Mouse (Mus musculus) lung, embryonic 15.5 days (tissue): ENCODE results near the gene Dusp5. TPM values are rescaled to one million over a fixed set of nuclear protein-coding genes. Genes with fewer than 3 reads are reported as not detected.
A peak's percentile ranks its signal among the peaks of the same experiment; 100 is the strongest.

Experiments
- ATAC-seq: fragments of 200-750 bp; cut with Nextera tagmentation; 2 replicates; pipeline ENCODE4 v1.8.0; 2017; ENCODE audit warnings: moderate number of reproducible peaks, borderline replicate concordance; ENCODE audit not compliant: low FRiP score, low TSS enrichment; ENCODE audit errors: extremely low read depth
- H3K27ac ChIP-seq: fragments of 300-500 bp; sonication (generic); 2 replicates; pipeline ENCODE4 v1.5.1; 2015; ENCODE audit warnings: moderate library complexity, mild to moderate bottlenecking, inconsistent platforms
- H3K27me3 ChIP-seq: fragments of 300-500 bp; sonication (generic); 2 replicates; pipeline ENCODE4 v1.6.1; 2015; ENCODE audit warnings: inconsistent platforms
- H3K36me3 ChIP-seq: fragments of 300-500 bp; sonication (generic); 2 replicates; pipeline ENCODE4 v1.6.1; 2015; ENCODE audit warnings: inconsistent platforms
- H3K4me1 ChIP-seq: fragments of 300-500 bp; sonication (generic); 2 replicates; pipeline ENCODE4 v1.6.1; 2015; ENCODE audit warnings: inconsistent platforms
- H3K4me2 ChIP-seq: fragments of 300-500 bp; sonication (generic); 2 replicates; pipeline ENCODE4 v1.6.1; 2015; ENCODE audit warnings: inconsistent platforms, mild to moderate bottlenecking, moderate library complexity
- H3K4me3 ChIP-seq: fragments of 300-500 bp; sonication (generic); 2 replicates; pipeline ENCODE4 v1.5.1; 2015; ENCODE audit warnings: mild to moderate bottlenecking, inconsistent platforms
- H3K9ac ChIP-seq: fragments of 300-500 bp; sonication (generic); 2 replicates; pipeline ENCODE4 v1.6.1; 2015; ENCODE audit warnings: inconsistent platforms
- H3K9me3 ChIP-seq: fragments of 300-500 bp; sonication (generic); 2 replicates; pipeline ENCODE4 v1.6.1; 2016; ENCODE audit warnings: inconsistent platforms
- WGBS: fragments of 180-500 bp; shearing (Covaris S2); methylation state at CpG from one replicate; pipeline ENCODE4 v1.1.7; 2015; 5-methylcytosine and 5-hydroxymethylcytosine counted together
- polyA plus RNA-seq: library from polyadenylated mRNA; unstranded; fragments of >200 nt; fragmentation: Nextera tagmentation; extraction: Ambion mirVana; gene quantifications from 2 replicates; pipeline ENCODE4 v1.2.1, GENCODE M21; 2015

Gene Dusp5
- polyA plus RNA-seq, 1 experiment from 2014 or later, result 7.8 TPM

DNA sequence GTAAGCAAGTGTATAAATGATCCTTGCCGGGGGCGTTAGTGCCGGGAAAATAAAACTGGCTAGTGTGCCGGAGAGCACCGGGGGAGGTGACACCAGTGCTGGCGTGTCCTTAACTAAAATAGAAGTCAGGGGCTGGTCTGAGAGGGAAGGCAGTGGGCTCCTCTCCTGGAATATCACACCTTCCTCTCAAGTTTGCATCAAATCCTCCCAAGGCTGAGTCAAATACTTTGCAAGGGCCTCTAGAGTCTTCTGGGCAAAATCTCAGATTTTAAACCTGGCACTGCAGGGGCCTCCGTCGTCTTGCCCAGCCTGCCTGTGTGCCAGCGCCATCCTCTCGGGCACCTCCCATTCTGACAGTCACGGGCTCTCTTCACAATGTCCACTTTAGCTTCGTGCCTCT, 22.1 kb downstream of the Dusp5 start:
- no peaks in the 10 kb centered on the region for H3K36me3 ChIP-seq

DNA sequence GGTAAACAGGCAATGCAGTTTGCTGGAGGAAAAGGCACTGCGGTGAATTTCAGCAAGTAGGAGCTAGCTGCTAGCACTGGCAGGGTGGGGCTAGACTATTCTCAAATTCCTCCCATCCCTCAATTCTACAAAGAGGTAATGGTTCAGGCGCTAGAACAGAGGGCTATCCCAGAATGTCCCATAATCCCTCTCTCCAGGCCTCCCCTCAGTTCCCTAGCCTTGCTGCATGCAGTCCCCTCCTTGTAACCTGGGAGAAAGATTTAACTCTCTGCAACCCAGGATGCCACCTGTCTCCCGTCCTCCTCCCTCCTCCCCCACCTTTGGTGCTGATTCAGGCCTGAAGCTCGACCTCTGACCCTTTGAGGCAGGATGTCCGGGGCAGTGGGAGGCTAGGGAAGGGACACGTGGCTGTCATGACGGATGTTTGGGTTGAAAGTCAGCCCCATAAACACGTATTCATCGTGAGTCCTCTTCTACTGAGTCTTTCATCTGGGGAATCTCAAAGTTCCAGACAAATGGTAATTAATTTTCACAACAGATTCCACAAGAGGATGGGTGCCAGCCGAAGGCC, 23.4 kb downstream of the Dusp5 start:
- Histone ChIP-seq H3K4me1 (peaks cover 12% of the 10 kb centered on the region), H3K9ac (no peak overlapping the region), H3K36me3 (no peaks in the 10 kb centered on the region), H3K27ac (no peak overlapping the region), H3K27me3 (no peaks in the 10 kb centered on the region), H3K9me3 (no peaks in the 10 kb centered on the region), H3K4me3 (no peak overlapping the region), H3K4me2 (no peak overlapping the region)
- no peak for ATAC-seq
- 30% methylated on average over 10 of the region's 10 CpGs for WGBS

More for the DNA sequence above, 22.1 kb downstream of the Dusp5 start:
- WGBS, result 55% methylated on average over 12 of the region's 12 CpGs
- H3K9me3 ChIP-seq, result no peaks in the 10 kb centered on the region
- H3K27ac ChIP-seq, result no peak overlapping the region
- H3K4me2 ChIP-seq, result no peak overlapping the region
- no peak overlapping the region for H3K9ac ChIP-seq
- no peaks in the 10 kb centered on the region for H3K27me3 ChIP-seq
- no peak overlapping the region for H3K4me3 ChIP-seq
- peaks cover 9% of the 10 kb centered on the region; the same call in 1 of the 2 replicates for H3K4me1 ChIP-seq
- ATAC-seq, result no peak

DNA sequence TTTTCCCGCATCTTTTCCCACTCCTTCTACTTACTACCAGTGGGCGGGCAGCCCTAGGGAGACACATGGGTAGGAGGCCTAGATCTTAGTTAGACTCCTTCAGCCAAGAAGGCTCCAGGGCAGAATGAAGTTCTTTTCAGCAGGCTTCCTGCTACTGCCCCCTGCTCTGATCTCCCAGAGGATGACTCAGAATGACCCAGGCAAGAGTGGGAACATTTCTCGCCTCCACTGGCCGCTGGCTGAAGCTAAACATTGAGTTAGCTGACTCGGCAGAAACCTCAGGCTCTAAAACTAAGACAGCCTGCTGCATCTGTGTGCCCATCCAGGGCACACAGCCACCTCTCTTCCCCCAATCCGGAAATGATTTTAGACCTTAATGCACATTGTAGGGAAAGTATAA, 23.9 kb downstream of the Dusp5 start:
- Histone ChIP-seq H3K4me2 (no peak overlapping the region), H3K9me3 (no peaks in the 10 kb centered on the region), H3K9ac (no peak overlapping the region), H3K27me3 (no peaks in the 10 kb centered on the region), H3K27ac (no peak overlapping the region), H3K4me1 (peaks cover 15% of the 10 kb centered on the region), H3K36me3 (no peaks in the 10 kb centered on the region), H3K4me3 (no peak overlapping the region)
- 35% methylated on average over 6 of the region's 6 CpGs for WGBS
- no peak for ATAC-seq

DNA sequence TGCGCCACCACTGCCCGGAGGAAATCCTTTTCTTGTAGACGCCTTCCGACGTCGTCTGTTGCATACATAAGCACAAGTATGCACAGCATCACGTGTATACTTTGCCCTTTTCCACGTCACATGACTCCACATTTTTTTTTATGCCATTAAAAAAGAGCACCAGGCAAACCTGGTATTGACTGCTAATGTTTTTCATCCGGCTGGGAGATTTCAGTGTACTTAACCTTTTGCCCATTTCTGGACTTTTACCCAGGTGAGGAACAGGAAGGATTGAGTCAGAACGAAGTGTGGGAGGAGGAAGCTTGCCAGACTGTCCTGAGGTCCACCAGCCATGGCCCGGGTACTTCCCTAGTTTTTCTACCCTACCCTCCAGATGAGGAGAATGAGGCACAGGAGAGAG, 25.5 kb downstream of the Dusp5 start:
- Histone ChIP-seq H3K9me3 (no peaks in the 10 kb centered on the region), H3K4me2 (no peak overlapping the region), H3K4me3 (no peak overlapping the region), H3K36me3 (no peaks in the 10 kb centered on the region), H3K9ac (no peak overlapping the region), H3K27me3 (no peaks in the 10 kb centered on the region), H3K4me1 (peaks cover 15% of the 10 kb centered on the region), H3K27ac (no peak overlapping the region)
- 80% methylated on average over 11 of the region's 11 CpGs for WGBS
- ATAC-seq, result no peak

DNA sequence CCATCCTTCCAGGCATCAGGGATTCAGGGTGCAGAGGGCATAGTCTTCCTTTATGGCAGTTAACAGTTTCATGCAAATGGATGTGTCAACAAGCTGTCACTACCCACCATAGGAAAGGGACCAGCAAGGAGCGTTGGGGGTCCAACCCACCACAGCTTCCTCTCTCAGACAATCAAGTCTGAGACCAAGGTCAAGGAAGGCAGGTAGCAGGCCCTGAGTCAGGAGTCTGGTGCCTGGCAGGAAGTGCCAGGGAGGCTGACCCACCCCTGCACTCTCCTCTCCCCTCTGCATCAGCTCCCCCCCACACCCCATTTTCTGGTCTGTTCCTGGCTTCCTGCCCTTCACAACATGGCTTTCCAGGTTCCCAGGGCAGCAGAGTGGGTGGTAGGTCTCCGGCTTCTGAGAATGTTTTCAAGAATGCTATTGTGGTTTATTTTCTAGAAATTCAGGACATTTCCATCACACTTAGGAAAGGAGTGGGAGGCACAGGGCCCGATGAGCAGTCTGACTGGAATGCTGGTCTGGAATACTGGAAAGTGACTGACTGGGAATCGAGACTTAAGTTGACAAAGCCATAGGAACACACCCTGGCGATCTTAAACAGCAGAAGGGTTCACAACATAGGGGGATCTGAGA, 26.2 kb downstream of the Dusp5 start:
- no peaks in the 10 kb centered on the region for H3K36me3 ChIP-seq
- H3K4me2 ChIP-seq, result no peak overlapping the region
- WGBS, result 57% methylated on average over 5 of the region's 5 CpGs
- no peak overlapping the region for H3K4me3 ChIP-seq
- H3K27ac ChIP-seq, result no peak overlapping the region
- H3K4me1 ChIP-seq, result peaks cover 15% of the 10 kb centered on the region
- ATAC-seq, result no peak
- no peaks in the 10 kb centered on the region for H3K27me3 ChIP-seq
- no peak overlapping the region for H3K9ac ChIP-seq
- H3K9me3 ChIP-seq, result no peaks in the 10 kb centered on the region

DNA sequence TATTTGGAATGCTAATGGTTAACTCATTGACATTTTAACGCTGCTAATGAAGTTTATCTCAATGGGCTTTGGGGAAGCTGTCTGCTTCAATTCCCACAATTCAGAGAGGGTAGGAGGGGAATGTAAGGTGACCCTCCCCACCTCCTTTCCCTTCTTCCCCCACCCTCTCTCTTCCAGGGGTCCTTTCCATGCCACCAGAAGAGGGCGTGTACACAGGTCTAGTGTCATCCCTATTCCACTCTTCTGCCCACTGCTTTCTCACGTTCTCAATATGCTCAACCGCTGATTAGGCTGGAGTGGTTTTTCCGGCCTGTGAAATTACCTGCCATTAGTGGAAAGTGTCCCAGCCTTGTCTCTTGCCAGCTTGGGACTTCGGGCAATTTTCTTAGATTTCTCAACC, 27.9 kb downstream of the Dusp5 start:
- Histone ChIP-seq H3K9me3 (no peaks in the 10 kb centered on the region), H3K4me1 (peaks cover 15% of the 10 kb centered on the region), H3K9ac (no peak overlapping the region), H3K27me3 (no peaks in the 10 kb centered on the region), H3K27ac (no peak overlapping the region), H3K4me3 (peak overlapping the region; percentile 13; the same call in 1 of the 2 replicates), H3K36me3 (no peaks in the 10 kb centered on the region), H3K4me2 (peak overlapping the region; percentile 47)
- WGBS, result 24% methylated on average over 6 of the region's 6 CpGs
- ATAC-seq, result no peak

DNA sequence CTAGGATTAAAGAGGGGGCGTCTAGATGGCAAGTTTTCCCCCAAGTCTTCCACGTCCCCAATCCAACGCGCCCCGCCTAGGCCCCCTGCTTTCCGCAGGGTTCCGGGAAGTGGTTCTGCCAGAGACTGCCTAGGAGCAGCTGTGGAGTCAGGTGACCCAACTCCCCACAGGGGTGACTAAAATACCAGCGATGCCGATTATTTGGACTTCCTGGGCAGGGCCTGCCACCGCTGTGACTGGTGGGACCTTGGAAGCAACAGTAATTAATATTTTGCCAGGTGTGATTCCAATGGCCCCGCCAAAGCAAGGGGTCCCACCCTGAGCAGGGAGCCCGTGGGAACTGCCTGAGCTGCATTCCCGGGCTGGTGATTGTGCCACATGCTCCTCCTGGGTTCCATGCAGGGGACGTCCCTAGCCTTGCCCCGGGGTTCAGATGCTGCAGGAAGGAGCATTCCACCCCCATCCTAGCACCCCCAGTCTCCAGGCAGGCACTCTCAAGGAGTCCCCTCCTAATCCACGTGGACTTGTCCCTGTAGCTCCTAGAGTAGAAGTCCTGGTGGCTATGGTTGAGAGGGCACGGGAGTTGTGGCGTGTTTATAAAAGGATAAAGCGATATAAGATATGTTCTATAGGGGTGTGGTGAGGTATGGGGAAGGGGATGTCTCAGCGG, 28.5 kb downstream of the Dusp5 start:
- H3K4me3 ChIP-seq, result peak overlapping the region; percentile 13; the same call in 1 of the 2 replicates
- WGBS, result 26% methylated on average over 20 of the region's 20 CpGs

DNA sequence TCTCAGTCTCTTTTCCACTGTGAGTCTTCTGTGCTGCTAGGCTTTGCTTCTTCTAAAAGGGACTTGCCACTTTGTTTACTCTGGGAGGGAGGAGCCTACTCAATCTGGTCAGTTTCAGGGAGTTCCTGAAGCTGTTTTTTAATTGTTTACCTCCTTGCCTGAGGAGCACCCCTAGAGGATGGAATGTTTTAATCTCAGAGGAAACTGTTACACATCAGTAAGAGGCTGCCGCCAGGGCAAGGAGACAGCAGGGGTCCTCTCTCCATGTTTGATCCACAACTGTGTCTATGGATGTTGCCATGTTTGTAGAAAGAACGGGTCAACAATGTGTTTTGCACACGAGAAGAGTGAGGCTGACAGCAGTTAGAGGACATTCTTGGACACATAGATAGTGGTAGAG, 31.5 kb downstream of the Dusp5 start:
- no peaks in the 10 kb centered on the region for H3K36me3 ChIP-seq
- no peak overlapping the region for H3K4me3 ChIP-seq
- no peak overlapping the region for H3K9ac ChIP-seq
- ATAC-seq, result no peak
- H3K4me1 ChIP-seq, result peaks cover 6% of the 10 kb centered on the region
- no peaks in the 10 kb centered on the region for H3K27me3 ChIP-seq
- no peak overlapping the region for H3K4me2 ChIP-seq
- no peak overlapping the region for H3K27ac ChIP-seq
- H3K9me3 ChIP-seq, result no peaks in the 10 kb centered on the region
- 80% methylated on average over 3 of the region's 3 CpGs for WGBS

More for the DNA sequence above, 28.5 kb downstream of the Dusp5 start:
- no peak overlapping the region for H3K27ac ChIP-seq
- no peaks in the 10 kb centered on the region for H3K36me3 ChIP-seq
- no peaks in the 10 kb centered on the region for H3K9me3 ChIP-seq
- peak overlapping the region; percentile 47 for H3K4me2 ChIP-seq
- peaks cover 12% of the 10 kb centered on the region for H3K4me1 ChIP-seq
- peak; percentile 64; the same call in 1 of the 2 replicates for ATAC-seq
- no peaks in the 10 kb centered on the region for H3K27me3 ChIP-seq
- H3K9ac ChIP-seq, result no peak overlapping the region

DNA sequence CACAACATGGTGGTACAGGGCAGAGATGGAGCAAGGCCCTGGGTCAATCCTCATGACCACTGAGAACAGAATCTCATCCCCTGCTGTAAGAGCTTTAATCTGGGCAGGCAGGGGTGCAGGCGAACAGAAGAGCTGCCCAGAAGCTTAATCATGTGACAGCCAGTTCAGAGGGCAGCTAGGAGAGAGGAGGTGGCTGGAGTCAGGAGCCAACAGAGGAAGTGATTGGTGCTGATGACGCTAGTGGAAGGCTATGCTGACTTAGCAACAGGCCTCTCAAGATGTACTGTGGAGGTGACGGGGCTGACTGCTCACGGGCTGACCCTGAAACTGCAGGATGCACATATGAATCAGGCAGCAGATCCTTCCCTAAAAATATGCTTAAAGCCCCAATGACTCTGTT, 35.3 kb downstream of the Dusp5 start:
- H3K36me3 ChIP-seq, result no peaks in the 10 kb centered on the region
- no peaks in the 10 kb centered on the region for H3K4me1 ChIP-seq
- H3K9ac ChIP-seq, result no peak overlapping the region
- 35% methylated on average over 4 of the region's 4 CpGs for WGBS
- H3K4me3 ChIP-seq, result no peak overlapping the region
- no peak overlapping the region for H3K27ac ChIP-seq
- no peaks in the 10 kb centered on the region for H3K27me3 ChIP-seq
- no peaks in the 10 kb centered on the region for H3K9me3 ChIP-seq
- no peak for ATAC-seq
- no peak overlapping the region for H3K4me2 ChIP-seq

DNA sequence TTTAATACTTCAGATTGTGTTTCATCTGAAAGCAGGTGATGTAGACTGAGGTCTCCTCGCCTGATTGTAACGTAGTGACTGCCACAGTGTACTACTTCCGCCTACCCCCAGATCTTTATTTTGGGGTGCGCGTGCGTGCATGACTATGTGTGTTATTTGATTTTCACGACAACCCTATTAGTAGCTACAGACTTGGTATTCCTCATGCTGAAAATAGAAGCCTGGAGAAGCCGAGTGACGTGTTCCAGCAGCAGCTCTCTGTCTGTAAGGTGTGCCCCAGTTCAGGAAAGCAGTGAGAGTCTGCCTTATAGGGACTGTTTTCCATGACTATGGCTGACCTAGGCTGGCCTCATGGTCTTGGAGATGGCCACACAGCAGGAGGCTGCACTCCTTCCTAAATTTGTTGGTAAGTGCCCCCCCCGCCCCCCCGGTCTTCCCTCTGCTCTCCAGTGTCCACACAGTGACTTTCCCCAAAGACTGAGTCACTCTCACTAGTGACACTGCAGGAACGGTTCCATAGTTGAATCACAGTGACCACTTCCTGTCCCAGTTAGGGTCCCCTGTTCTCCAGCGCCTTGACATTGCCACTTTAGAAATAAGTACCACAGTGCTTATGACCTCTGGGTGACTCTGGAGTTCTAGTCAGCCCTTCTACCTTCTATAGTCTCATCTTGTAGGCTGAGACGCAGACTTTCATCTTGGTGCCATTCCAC, 36.8 kb downstream of the Dusp5 start:
- no peak overlapping the region for H3K4me3 ChIP-seq
- H3K9me3 ChIP-seq, result no peaks in the 10 kb centered on the region
- H3K4me1 ChIP-seq, result no peaks in the 10 kb centered on the region
- no peak overlapping the region for H3K9ac ChIP-seq
- no peak overlapping the region for H3K27ac ChIP-seq
- no peaks in the 10 kb centered on the region for H3K27me3 ChIP-seq
- H3K36me3 ChIP-seq, result no peaks in the 10 kb centered on the region
- no peak for ATAC-seq
- H3K4me2 ChIP-seq, result no peak overlapping the region
- WGBS, result 88% methylated on average over 14 of the region's 14 CpGs

DNA sequence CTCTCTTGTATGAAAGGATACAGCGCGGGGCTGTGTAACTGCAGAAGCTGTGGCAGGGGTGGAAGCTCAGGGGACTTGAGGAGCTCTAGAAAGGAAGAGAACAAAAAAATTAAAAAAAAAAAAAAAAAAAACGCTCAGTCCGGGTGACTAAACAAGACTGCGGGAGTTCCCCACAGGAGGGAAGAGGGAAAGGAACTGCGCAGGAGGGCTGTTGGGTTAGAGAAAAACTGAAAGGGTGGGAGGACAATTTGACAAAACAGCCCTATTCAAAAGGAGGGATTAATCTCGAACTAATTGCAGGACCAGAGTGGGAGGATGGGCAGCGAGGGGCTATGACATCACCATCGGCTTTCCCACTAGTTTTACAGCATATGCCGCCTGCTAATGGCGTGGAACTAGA, 39.0 kb downstream of the Dusp5 start:
- WGBS, result 46% methylated on average over 11 of the region's 11 CpGs
- no peaks in the 10 kb centered on the region for H3K36me3 ChIP-seq
- ATAC-seq, result no peak
- no peak overlapping the region for H3K27ac ChIP-seq
- H3K4me2 ChIP-seq, result no peak overlapping the region
- no peaks in the 10 kb centered on the region for H3K9me3 ChIP-seq
- H3K4me1 ChIP-seq, result no peaks in the 10 kb centered on the region
- H3K9ac ChIP-seq, result no peak overlapping the region
- no peaks in the 10 kb centered on the region for H3K27me3 ChIP-seq
- no peak overlapping the region for H3K4me3 ChIP-seq

DNA sequence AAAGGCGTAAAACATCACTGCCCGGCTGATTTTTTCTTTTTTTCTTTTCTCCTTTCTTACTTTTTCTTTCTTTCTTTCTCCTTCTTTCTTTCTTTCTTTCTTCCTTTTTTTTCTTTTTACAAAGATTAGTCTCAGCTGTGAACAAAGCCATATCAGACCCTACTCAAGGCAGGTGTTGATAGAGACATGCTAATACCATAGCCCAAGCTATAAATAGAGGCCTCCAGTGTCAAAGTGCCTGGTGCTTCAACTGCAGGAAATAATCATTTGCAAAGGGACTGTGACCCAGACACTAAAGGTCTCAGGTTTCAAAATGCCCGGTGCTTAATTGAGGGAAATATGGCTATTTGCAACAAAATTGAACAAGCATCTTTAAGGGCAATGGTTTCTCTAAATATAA, 39.6 kb downstream of the Dusp5 start:
- Histone ChIP-seq H3K27ac (no peak overlapping the region), H3K9ac (no peak overlapping the region), H3K4me3 (no peak overlapping the region), H3K27me3 (no peaks in the 10 kb centered on the region), H3K36me3 (no peaks in the 10 kb centered on the region), H3K4me1 (no peaks in the 10 kb centered on the region), H3K4me2 (no peak overlapping the region), H3K9me3 (no peaks in the 10 kb centered on the region)
- 78% methylated on average over 3 of the region's 3 CpGs for WGBS
- ATAC-seq, result no peak
